16 mouse cellular contexts compared by ENCODE assay signal in genomic region chr10:117579210-117579609, GRCm38 (mm10).
"Had no signal": no experiment of that assay in that cellular context is flagged by ENCODE, and none has a peak within 500 bp of the region (broad histone marks: within the 10 kb centered on the region; RNA-seq: fewer than 3 reads in every experiment).

No protein-coding gene starts in this region.

- H3K27me3 ChIP-seq: neural tube, embryonic 13.5 days; neural tube, embryonic 15.5 days; stomach, embryonic 15.5 days had no signal

- H3K4me2 ChIP-seq: neural tube, embryonic 13.5 days; neural tube, embryonic 15.5 days; stomach, embryonic 15.5 days had no signal

- H3K9ac ChIP-seq: neural tube, embryonic 13.5 days; neural tube, embryonic 15.5 days; stomach, embryonic 15.5 days had no signal

- H3K27ac ChIP-seq: neural tube, embryonic 13.5 days; neural tube, embryonic 15.5 days; stomach, embryonic 15.5 days; stomach, postnatal 0 days had no signal

- H3K4me3 ChIP-seq: neural tube, embryonic 13.5 days; neural tube, embryonic 15.5 days; stomach, embryonic 15.5 days had no signal

- H3K9me3 ChIP-seq: neural tube, embryonic 13.5 days; neural tube, embryonic 15.5 days; stomach, embryonic 15.5 days had no signal

- DNase-seq: retina, postnatal 1 day; right cerebral cortex, adult 18-20 months; right cerebral cortex, postnatal 14 days; right cerebral cortex, postnatal 25 days; right cerebral cortex, postnatal 4 days; spleen, adult 18-20 months; thymus, adult 18-20 months; thymus, adult 2 months; thymus, postnatal 14 days; thymus, postnatal 25 days; thymus, postnatal 36 days; thymus, postnatal 4 days had no signal

- H3K36me3 ChIP-seq: neural tube, embryonic 13.5 days; neural tube, embryonic 15.5 days; stomach, embryonic 15.5 days had no signal

- H3K4me1 ChIP-seq: stomach, embryonic 15.5 days had no signal
